Mouse (Mus musculus): ENCODE data around the gene Hpcal1.

Hpcal1 gene

DNA sequence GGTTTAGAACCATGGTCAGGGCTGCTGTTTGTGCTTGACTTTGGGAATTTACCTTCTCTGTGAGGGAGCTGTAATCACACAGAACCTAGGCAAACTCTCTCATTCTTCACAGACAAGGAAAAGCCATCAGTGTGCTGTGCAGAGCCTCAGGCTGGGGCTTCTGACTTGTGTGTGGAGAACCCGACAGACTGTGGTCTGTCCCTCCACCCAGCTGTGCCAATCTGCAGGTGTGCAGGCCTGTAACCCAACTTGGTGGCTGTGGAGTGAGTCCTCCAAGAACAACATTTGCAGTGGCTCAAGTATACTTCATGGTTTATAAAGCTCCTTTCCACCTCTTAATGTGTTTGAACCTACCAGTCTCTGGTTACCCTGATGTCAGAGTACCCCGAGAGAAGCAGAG lies 4.5 kb upstream of the Hpcal1 start:
- no peak for DNase-seq (ENCODE audit: low read depth, low spot score)

DNA sequence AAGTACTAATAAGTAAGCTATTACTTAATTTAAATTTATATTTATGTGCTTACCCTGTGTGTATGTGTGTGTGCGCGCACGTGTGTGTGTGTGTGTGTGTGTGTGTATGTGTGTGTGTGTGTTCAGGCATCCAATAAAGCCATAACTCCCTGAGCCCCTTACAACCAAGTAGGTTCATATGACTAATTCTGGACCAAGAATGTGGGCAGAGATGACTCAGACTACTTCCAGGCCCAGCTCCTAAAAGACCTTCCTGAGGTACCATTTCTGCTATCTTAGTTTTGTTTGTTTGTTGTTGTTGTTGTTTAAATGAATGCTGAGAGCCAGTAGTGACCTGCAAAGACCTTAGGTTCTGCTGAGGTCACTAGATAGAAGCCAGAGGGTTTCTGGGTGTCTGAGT lies 1.7 kb upstream of the Hpcal1 start:
- DNase-seq (ENCODE audit: low read depth, low spot score): no peak

DNA sequence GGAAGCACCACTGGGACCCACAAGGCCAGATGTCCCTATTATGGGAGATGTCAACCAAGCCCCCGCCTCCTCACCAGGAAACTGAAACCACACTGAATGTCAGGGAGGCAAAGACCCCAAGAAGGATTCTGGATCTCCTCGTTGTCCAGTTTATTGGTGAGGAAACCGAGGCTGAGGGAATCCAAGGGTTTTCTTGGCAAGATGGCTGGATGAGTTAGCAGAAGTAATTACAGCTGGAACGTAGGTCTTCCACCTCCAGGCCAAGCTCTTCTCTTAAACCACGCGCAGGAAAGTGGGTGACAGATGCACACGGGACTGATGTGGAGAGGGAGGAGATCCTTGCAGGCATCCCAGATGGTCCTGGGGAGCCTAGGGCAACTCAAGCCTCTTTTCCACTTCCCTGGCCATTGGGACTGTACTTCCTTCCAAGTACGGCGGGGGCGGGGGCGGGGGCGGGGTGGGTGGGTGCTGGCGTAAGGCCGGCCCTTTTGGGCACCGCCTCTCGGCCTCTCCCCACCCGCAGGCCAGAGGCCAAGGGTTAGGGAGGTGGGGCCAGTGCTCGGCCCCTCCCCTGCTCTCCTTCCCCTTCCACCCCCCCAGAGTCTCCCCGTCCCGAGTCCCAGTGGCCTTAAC lies 609 bp upstream of the Hpcal1 start:
- no peak for DNase-seq (ENCODE audit: low read depth, low spot score)

DNA sequence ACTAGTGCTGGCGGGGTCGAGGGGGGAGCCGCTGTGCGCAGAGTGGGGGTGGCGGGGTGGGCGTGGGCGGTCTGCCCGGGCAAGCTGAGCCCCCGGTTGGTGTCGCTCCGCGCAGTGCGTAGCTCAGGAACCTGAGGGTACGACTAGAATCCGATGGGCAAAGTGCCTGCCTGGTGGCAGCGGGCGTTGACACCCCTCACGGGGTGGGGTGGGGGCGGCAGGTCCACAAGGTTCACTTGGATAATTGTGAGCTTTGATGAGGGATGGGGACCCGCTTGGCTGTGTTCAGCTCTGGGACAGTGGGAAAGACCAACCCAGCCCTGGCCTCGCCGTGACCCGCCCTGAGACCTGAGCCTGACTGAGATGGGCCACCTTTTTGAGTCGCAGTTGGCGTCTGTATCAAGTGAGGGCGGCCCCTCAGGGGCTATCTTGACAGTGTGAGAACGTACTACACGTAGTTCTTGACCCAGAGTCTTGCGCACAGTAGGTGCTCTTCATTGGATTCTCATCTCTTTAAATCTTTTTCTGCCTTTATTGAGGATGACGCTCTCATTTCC lies 742 bp downstream of the Hpcal1 start:
- DNase-seq (ENCODE audit: low read depth, low spot score): no peak

DNA sequence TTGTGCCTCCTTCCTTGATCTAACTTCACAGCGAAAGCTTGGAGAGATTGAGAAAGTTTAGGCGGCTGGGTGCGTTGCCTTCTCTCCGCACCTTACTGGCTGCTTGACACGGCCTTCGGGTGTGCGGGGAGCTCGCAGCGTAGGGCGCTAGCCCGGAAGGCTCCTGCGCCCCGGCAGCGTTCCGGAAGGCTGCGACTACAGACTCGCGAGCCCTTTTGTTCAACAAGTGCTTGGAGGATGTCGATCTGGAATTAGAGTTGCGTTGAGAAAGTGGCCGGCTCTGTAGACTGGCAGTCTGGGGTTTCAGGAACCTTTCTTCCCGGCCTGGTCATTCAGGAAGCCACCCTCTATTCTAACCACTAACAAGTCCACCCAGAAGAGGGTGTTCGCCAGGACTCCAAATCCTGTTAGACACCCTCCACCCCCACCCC lies 1.2 kb downstream of the Hpcal1 start:
- no peak for DNase-seq (ENCODE audit: low read depth, low spot score)

DNA sequence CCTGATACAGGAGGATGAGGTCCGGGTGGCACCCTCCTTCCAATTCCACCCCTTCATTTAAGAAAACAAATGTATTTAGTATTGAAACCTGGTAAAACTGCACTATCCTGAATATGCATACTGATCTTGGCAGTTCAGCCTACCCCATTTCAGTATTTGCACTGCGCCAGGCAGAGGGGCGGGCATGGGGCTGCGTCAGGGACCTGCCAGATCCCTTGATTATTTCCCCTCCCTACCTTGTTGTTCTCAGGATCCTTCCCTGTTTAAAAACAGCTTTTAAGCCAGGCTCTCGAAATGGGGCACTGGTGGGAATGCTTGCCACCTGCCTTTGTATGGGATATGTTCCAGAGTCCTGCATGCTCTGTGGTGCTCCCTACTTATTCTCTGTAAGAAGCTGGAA lies 1.7 kb downstream of the Hpcal1 start:
- DNase-seq (ENCODE audit: low read depth, low spot score): no peak

- DNase-seq (ENCODE audit: low read depth, low spot score): no peak
Observed at GRCm38 (mm10) chr12:17692953-17693352, 2.3 kb downstream of the Hpcal1 start.

GRCm38 (mm10) chr12:17694589-17695115 lies 4.0 kb downstream of the Hpcal1 start:
- no peak for DNase-seq (ENCODE audit: low read depth, low spot score)

DNA sequence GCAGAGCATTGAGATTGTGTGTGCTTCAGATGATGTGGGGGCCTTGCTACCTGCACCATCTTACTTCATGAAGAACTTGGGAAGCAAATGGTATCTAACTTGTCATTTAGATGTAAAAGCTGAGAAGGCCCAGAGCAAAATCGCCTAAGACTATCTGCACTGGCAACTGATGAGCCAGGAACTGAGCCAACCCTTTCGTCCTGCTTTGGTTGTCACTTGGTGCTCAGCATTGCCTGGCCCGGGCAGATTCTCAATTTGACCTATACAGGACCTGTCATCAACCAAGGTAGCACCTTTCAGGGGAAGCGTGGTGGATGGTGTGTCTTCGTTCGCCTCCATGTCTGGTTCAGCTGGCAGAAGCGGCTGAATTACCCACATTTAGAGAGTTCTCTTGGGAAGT lies 5.7 kb downstream of the Hpcal1 start:
- no peak for DNase-seq (ENCODE audit: low read depth, low spot score)

- DNase-seq (ENCODE audit: low read depth, low spot score): no peak
Observed at GRCm38 (mm10) chr12:17698934-17699333, 8.3 kb downstream of the Hpcal1 start.

DNA sequence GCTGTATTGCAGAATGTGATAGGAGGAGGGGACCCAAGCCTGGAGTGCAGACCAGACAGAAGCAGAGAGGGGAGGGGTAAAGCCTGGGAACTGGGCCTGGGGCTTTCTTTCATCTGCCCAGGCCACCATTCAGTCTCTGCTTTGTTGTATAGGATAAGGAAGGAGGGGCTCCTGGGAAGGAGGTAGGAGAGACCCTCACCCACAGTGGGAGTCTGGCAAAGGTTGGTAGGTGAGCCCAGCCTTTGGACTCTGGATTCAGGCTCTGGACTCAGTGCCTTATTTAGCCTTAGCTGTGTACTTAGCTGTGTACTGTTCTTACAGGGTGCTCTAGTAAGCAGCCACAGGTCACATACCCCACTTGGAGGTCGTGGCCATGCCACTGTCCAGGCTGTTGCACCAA lies 8.8 kb downstream of the Hpcal1 start:
- no peak for DNase-seq (ENCODE audit: low read depth, low spot score)

DNA sequence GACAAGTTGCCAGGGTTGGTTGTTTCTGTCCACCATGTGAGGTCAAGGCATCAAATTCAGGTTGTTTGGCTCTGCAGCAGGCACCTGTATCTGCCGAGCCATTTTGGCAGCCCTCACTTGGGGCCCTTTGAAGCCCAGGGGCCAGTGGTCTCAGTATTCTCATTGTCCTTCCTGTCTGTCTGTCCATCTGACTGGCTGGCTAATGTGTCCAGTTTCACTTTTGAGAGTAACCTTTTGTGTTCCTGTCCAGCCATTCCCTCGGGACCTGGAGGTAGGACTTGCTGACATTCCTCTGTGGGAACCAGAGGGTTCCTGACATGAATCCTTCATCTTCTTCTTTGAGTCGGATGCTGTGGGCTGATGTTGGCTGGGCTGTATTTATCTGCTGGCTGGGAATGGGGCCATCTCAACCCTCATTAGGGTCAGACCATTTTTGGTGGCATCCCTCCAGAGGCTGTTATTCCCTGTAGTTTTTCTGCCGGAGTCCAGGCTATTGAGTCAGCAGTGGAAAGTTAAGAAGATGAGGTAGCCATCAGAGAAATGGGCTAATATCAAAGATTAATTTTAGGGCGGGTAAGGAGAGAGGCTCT lies 10.6 kb downstream of the Hpcal1 start:
- DNase-seq (ENCODE audit: low read depth, low spot score): no peak

DNA sequence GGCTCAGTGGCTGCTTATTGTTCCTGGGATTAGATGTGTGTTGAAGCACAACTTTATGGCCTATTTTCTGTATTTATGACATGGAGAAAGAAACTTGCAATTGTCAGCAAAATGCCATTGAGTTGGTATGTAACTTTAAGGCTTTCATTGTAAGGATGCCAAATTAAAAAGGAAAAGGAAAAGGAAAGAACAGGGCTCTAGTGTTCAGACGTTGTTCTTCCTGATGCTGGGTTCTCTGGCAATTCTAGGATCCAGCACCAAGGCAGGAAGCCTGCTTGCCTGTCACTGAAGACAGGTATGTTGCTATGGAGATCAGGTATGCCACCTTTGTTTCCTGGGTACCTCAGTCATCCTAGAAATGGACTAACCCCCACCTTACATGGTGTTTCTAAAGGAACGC lies 11.1 kb downstream of the Hpcal1 start:
- no peak for DNase-seq (ENCODE audit: low read depth, low spot score)

DNA sequence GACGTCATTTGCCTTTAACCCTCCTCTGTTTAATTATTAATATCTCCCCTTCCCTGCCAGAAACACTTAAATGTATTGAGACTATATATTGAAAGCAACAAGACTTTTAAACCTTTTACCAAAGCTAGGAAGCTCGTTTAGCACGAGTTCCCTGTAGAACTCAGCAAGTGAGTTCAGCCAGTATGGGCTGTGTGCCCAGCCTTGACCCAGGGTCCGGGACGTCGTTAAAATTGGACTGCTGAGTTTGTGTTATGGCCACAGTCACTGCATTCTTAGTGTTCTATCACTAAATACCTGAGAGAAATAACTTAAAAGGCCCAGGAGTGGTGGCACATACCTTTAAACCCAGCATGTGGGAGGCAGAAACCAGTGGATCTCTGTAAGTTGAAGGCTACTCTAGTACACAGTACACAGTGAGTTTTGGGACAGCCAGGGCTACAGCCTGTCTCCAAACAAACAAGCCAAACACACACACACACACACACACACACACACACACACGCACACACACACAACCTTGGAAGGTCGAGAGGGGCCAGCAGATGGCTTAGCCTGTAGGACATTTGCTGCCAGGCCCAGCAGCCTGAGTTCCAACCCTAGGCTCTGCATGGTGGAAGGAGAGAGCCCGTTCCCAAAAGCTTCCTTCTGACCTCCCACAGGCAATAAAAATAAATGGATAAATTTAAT lies 11.7 kb downstream of the Hpcal1 start:
- DNase-seq (ENCODE audit: low read depth, low spot score): no peak

- no peak for DNase-seq (ENCODE audit: low read depth, low spot score)
Observed at GRCm38 (mm10) chr12:17702944-17703335, 12.3 kb downstream of the Hpcal1 start.

DNA sequence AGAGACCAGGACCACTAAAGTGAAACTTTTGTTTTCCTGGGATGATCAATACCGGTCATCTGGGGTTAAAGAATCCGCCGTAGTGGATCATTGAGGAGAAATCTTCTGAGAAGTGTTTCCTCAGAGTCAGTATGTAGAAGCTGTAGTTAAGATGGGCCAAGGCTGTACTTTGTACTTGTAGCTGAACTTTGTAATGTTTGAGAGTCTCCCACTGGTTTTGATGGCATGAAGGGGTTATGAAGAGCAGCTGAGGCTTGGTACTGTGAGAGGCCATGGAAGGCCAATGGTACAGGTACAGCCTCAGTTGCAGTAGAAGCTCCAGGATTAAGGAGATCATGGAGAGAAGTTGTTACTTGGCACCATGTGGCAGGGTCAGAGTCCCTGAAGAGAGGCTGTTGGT lies 13.2 kb downstream of the Hpcal1 start:
- DNase-seq (ENCODE audit: low read depth, low spot score): no peak

- DNase-seq (ENCODE audit: low read depth, low spot score): no peak
Observed at GRCm38 (mm10) chr12:17707472-17707871, 16.8 kb downstream of the Hpcal1 start.

- no peak for DNase-seq (ENCODE audit: low read depth, low spot score)
Observed at GRCm38 (mm10) chr12:17709451-17709850, 18.8 kb downstream of the Hpcal1 start.

DNA sequence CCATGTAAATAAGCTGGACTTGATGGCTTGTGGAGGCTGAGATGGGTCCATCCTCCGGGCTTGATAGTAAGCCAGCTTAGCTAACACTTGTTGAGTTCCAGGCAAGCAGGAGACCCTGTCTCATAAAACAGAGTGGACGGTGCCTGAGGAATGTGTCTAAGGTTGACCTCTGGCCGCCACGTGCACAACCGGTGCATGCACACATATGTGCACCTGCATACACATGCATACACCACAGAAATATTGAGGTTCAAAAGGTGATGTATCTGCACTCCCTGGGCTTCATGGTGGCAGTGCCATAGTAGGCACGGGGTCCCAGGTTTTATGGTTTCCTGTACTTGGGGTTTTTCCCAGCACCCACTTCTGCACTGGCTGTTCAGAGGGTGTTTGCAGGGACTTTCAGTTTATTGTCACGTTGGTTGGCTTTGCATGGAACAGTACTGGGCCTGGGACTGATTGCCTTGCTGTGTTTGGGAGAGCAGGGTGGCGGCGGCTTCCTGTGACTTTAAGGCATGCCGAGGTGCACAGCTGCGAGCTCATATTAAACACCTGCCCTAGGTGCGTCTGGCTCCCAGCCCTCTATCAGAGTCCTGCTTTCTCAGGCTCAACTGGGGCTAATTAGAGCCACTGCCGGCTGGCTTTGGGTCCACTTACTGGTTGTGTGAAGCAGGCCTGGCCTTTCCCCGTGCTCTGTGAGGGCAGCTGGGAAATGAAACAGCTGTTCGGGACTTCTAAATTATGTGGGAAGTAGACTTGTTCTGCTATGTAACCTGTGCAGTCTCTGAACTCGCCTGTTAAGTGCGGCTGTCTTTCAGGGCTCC lies 19.5 kb downstream of the Hpcal1 start:
- no peak for DNase-seq (ENCODE audit: low read depth, low spot score)

- DNase-seq (ENCODE audit: low read depth, low spot score): no peak
Observed at GRCm38 (mm10) chr12:17710747-17711092, 20.1 kb downstream of the Hpcal1 start.

DNA sequence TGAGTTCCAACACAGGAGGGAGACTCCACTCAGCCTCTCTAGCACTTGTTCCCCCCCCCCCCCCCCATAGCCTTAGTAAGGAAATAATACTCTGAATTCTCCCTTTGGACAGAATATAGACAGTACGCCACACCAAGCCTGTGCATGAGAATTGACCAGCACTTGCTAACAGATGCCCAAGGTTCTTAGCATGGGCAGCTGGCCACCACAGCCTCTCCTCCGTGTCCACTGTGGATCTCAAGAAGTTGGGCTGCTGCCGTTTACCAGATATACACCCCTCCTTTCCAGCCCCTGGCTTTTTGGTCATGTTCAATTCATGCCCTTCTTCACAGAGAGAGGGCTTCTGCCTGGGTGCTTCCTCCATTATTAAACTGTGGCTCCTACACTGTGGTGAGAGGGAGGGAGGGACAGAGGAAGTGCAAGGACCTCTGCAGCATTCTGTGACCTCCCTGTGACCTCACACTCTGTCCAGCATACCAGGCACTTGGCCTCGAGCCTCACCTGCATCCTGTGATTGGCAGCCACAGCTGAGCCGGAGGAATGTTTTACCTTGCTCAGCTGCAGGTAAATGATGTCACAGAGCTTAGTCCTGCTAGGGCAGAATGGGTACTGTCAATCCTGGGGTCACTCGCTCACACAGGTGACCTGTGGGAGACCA lies 21.2 kb downstream of the Hpcal1 start:
- no peak for DNase-seq (ENCODE audit: low read depth, low spot score)

Data from brain, embryonic 18.5 days (tissue).